Mouse (Mus musculus): Measurements from ENCODE around the gene 2510039O18Rik. TPM values are rescaled to one million over a fixed set of nuclear protein-coding genes. Genes with fewer than 3 reads are reported as not detected.

Gene 2510039O18Rik
- total and polyA plus RNA-seq, 3 experiments: 48.3 to 59.9 TPM; not detected in 1

GRCm38 (mm10) chr4:147936331-147936954, 4.3 kb upstream of the 2510039O18Rik start, which contains the start of gene Plod1:
TSS of gene Plod1 (minus strand) at chr4:147936767.
- no peaks in the 10 kb centered on the region for H3K27me3 ChIP-seq (ENCODE audit: control insufficient read depth in 1 of 2, insufficient read depth in 2 of 2, low read length in 2 of 2)
- TF ChIP-seq JUND (IDR thresholded peaks at IDR 0.05; ENCODE audit: low read depth, low read length): no peak
- peak; percentile 83 for TF ChIP-seq TBP (IDR thresholded peaks at IDR 0.05; ENCODE audit: low read depth, low read length)
- peak; percentile 74 for TF ChIP-seq SIN3A (IDR thresholded peaks at IDR 0.05; ENCODE audit: low read length)
- TF ChIP-seq NELFE (IDR thresholded peaks at IDR 0.05; ENCODE audit: low read depth, low read length): peak; percentile 72
- TF ChIP-seq GABPA (IDR thresholded peaks at IDR 0.05; ENCODE audit: low read depth, low read length): no peak
- TF ChIP-seq TCF12 (IDR thresholded peaks at IDR 0.05; ENCODE audit: low read depth, low read length): peak; percentile 76
- TF ChIP-seq ELF1 (IDR thresholded peaks at IDR 0.05; ENCODE audit: low read depth, low read length): 0 out of 2 replicates have a peak, but pooled peaks have one; percentile 40
- 0 out of 6 replicates have a peak, but pooled peaks of 1 of the 3 experiments have one; percentile 3 for TF ChIP-seq CTCF (IDR thresholded peaks at IDR 0.05 in 2 of 3, conservative IDR thresholded peaks at IDR 0.05 in 1 of 3; ENCODE audit: control insufficient read depth in 1 of 3, insufficient read depth in 1 of 3, low read depth in 2 of 3, low read length in 3 of 3, poor library complexity in 1 of 3, severe bottlenecking in 1 of 3)
- no peak for TF ChIP-seq ZNF384 (IDR thresholded peaks at IDR 0.05; ENCODE audit: low read depth, low read length)
- TF ChIP-seq POLR2A (IDR thresholded peaks at IDR 0.05; ENCODE audit: control insufficient read depth in 1 of 2, insufficient read depth in 1 of 2, low read depth in 1 of 2, low read length in 2 of 2, poor library complexity in 1 of 2): peak; percentile 83 to 90
- TF ChIP-seq ZC3H11A (IDR thresholded peaks at IDR 0.05; ENCODE audit: low read depth, low read length): no peak
- TF ChIP-seq NRF1 (IDR thresholded peaks at IDR 0.05; ENCODE audit: insufficient read depth, low read depth, low read length, poor library complexity, severe bottlenecking): peak; percentile 51; the same call in 1 of the 2 replicates
- TF ChIP-seq MEF2A (IDR thresholded peaks at IDR 0.05; ENCODE audit: extremely low read depth, insufficient replicate concordance, low read depth, low read length, poor library complexity, severe bottlenecking): no peak
- peak; percentile 61; the same call in 1 of the 2 replicates for TF ChIP-seq ZMIZ1 (IDR thresholded peaks at IDR 0.05; ENCODE audit: low read depth, low read length)
- peak; percentile 50 for TF ChIP-seq HCFC1 (IDR thresholded peaks at IDR 0.05; ENCODE audit: low read depth, low read length)
- TF ChIP-seq POLR2AphosphoS2 (IDR thresholded peaks at IDR 0.05; ENCODE audit: low read length): peak; percentile 82; the same call in 1 of the 2 replicates
- peak; percentile 45; the same call in 1 of the 2 replicates for TF ChIP-seq MAZ (IDR thresholded peaks at IDR 0.05; ENCODE audit: low read depth, low read length)
- TF ChIP-seq MYC (IDR thresholded peaks at IDR 0.05; ENCODE audit: low read depth, low read length): no peak
- no peaks in the 10 kb centered on the region for H3K9me3 ChIP-seq (replicated peaks; ENCODE audit: insufficient read depth, low read length)
- H3K27ac ChIP-seq (ENCODE audit: control insufficient read depth, low read depth, low read length): no peak within 1 kb of the TSS
- peak within 1 kb of the TSS; percentile 79 for H3K9ac ChIP-seq (ENCODE audit: control insufficient read depth, low read depth, low read length, poor library complexity, severe bottlenecking)
- peak within 1 kb of the TSS; percentile 73 to 82 for H3K4me3 ChIP-seq (ENCODE audit: control insufficient read depth in 1 of 2, insufficient read depth in 1 of 2, low read depth in 2 of 2, low read length in 2 of 2)
- peaks cover 8% of the 10 kb centered on the region for H3K79me2 ChIP-seq (ENCODE audit: control insufficient read depth, insufficient read depth, low read length, poor library complexity)
- peaks cover 0 to 7% of the 10 kb centered on the region in 2 experiments; a peak in 2 of 4 replicates for H3K36me3 ChIP-seq (ENCODE audit: control insufficient read depth in 1 of 2, insufficient read depth in 2 of 2, low read length in 2 of 2)
- peaks cover 7 to 22% of the 10 kb centered on the region in 2 experiments for H3K4me1 ChIP-seq (ENCODE audit: control insufficient read depth in 1 of 2, insufficient read depth in 2 of 2, low read length in 2 of 2)
- peak; percentile 78 for DNase-seq (ENCODE audit: low read depth, low spot score)

GRCm38 (mm10) chr4:147937021-147937420, 3.7 kb upstream of the 2510039O18Rik start:
- Histone ChIP-seq H3K27ac (ENCODE audit: control insufficient read depth, low read depth, low read length) (no peak overlapping the region), H3K79me2 (ENCODE audit: control insufficient read depth, insufficient read depth, low read length, poor library complexity) (peaks cover 14% of the 10 kb centered on the region), H3K9ac (ENCODE audit: control insufficient read depth, low read depth, low read length, poor library complexity, severe bottlenecking) (peak overlapping the region; percentile 52), H3K4me1 (ENCODE audit: control insufficient read depth in 1 of 2, insufficient read depth in 2 of 2, low read length in 2 of 2) (peaks cover 7 to 22% of the 10 kb centered on the region in 2 experiments), H3K4me3 (ENCODE audit: control insufficient read depth in 1 of 2, insufficient read depth in 1 of 2, low read depth in 2 of 2, low read length in 2 of 2) (peak overlapping the region; percentile 73 to 82), H3K9me3 (replicated peaks; ENCODE audit: insufficient read depth, low read length) (no peaks in the 10 kb centered on the region), H3K27me3 (ENCODE audit: control insufficient read depth in 1 of 2, insufficient read depth in 2 of 2, low read length in 2 of 2) (no peaks in the 10 kb centered on the region), H3K36me3 (ENCODE audit: control insufficient read depth in 1 of 2, insufficient read depth in 2 of 2, low read length in 2 of 2) (peaks cover 0 to 7% of the 10 kb centered on the region in 2 experiments; a peak in 2 of 4 replicates)
- DNase-seq (ENCODE audit: low read depth, low spot score): no peak
- TF ChIP-seq MEF2A (IDR thresholded peaks at IDR 0.05; ENCODE audit: extremely low read depth, insufficient replicate concordance, low read depth, low read length, poor library complexity, severe bottlenecking): no peak
- TF ChIP-seq MAZ (IDR thresholded peaks at IDR 0.05; ENCODE audit: low read depth, low read length): peak; percentile 12; the same call in 1 of the 2 replicates
- TF ChIP-seq SIN3A (IDR thresholded peaks at IDR 0.05; ENCODE audit: low read length): peak; percentile 4; the same call in 1 of the 2 replicates
- no peak for TF ChIP-seq HCFC1 (IDR thresholded peaks at IDR 0.05; ENCODE audit: low read depth, low read length)
- no peak for TF ChIP-seq CHD1 (IDR thresholded peaks at IDR 0.05; ENCODE audit: low read depth, low read length)
